Mouse (Mus musculus) liver, embryonic 13.5 days (tissue): Measurements from ENCODE around the gene Utp14a. TPM values are rescaled to one million over a fixed set of nuclear protein-coding genes. Genes with fewer than 3 reads are reported as not detected.

ENCODE experiments used
- ATAC-seq: fragments of 200-750 bp; cut with Nextera tagmentation; 2 replicates; pipeline ENCODE4 v1.8.0; 2017; ENCODE audit warnings: low read depth, mild to moderate bottlenecking, moderate number of reproducible peaks, moderate library complexity
- DNase-seq: peaks from one replicate; pipeline ENCODE4 v3.0.0; 2022
- H3K27ac ChIP-seq: fragments of 300-500 bp; sonication (generic); 2 replicates; pipeline ENCODE4 v1.5.1; 2015; ENCODE audit warnings: moderate library complexity, mild to moderate bottlenecking, inconsistent platforms
- H3K27me3 ChIP-seq: fragments of 300-500 bp; sonication (generic); 2 replicates; pipeline ENCODE4 v1.6.1; 2015; ENCODE audit warnings: mild to moderate bottlenecking, inconsistent platforms
- H3K36me3 ChIP-seq: fragments of 300-500 bp; sonication (generic); 2 replicates; pipeline ENCODE4 v1.6.1; 2015; ENCODE audit warnings: mild to moderate bottlenecking, inconsistent platforms
- H3K4me1 ChIP-seq: fragments of 300-500 bp; sonication (generic); replicated peaks from 2 replicates; pipeline ENCODE4 v1.6.1; 2015; ENCODE audit warnings: inconsistent platforms
- H3K4me2 ChIP-seq: fragments of 300-500 bp; sonication (generic); 2 replicates; pipeline ENCODE4 v1.6.1; 2015; ENCODE audit warnings: inconsistent platforms, mild to moderate bottlenecking, moderate library complexity
- H3K4me3 ChIP-seq: fragments of 300-500 bp; sonication (generic); replicated peaks from 2 replicates; pipeline ENCODE4 v1.5.1; 2015; ENCODE audit warnings: mild to moderate bottlenecking, inconsistent platforms
- H3K9ac ChIP-seq: fragments of 300-500 bp; sonication (generic); 2 replicates; pipeline ENCODE4 v1.6.1; 2015; ENCODE audit warnings: mild to moderate bottlenecking, inconsistent platforms
- H3K9me3 ChIP-seq: fragments of 300-500 bp; sonication (generic); replicated peaks from 2 replicates; pipeline ENCODE4 v1.6.1; 2016; ENCODE audit warnings: inconsistent platforms
- WGBS: fragments of 180-500 bp; shearing (Covaris S2); methylation state at CpG from one replicate; pipeline ENCODE4 v1.1.7; 2015; ENCODE audit not compliant: insufficient replicate concordance; 5-methylcytosine and 5-hydroxymethylcytosine counted together
- polyA plus RNA-seq: library from polyadenylated mRNA; unstranded; fragments of >200 nt; fragmentation: Nextera tagmentation; extraction: Ambion mirVana; gene quantifications from 2 replicates; pipeline ENCODE4 v1.2.1, GENCODE M21; 2015

The Utp14a gene
- polyA plus RNA-seq, 1 experiment from 2014 or later, result 16.6 TPM

- no peak overlapping the region for H3K9ac ChIP-seq
- H3K9me3 ChIP-seq, result no peaks in the 10 kb centered on the region
- no peak overlapping the region for H3K4me3 ChIP-seq
- DNase-seq, result no peak
- no peak overlapping the region for H3K4me2 ChIP-seq
- ATAC-seq, result no peak
- no peak overlapping the region for H3K27ac ChIP-seq
- H3K4me1 ChIP-seq, result no peaks in the 10 kb centered on the region
- H3K36me3 ChIP-seq, result peaks cover 50% of the 10 kb centered on the region
- WGBS, result 72% methylated on average over 10 of the region's 10 CpGs
- H3K27me3 ChIP-seq, result no peaks in the 10 kb centered on the region
Observed at GRCm38 (mm10) chrX:48274634-48275033, 18.0 kb downstream of the Utp14a start.

- Histone ChIP-seq H3K4me2 (no peak overlapping the region), H3K9ac (no peak overlapping the region), H3K4me1 (0 out of 2 replicates have a peak, but pooled peaks cover 2% of the 10 kb centered on the region), H3K4me3 (no peak overlapping the region), H3K27ac (no peak overlapping the region), H3K27me3 (no peaks in the 10 kb centered on the region), H3K9me3 (no peaks in the 10 kb centered on the region), H3K36me3 (peaks cover 55% of the 10 kb centered on the region)
- DNase-seq (peak; percentile 40), ATAC-seq (no peak)
- 39% methylated on average over 3 of the region's 3 CpGs for WGBS
Observed at GRCm38 (mm10) chrX:48278103-48278502, 21.4 kb downstream of the Utp14a start.

GRCm38 (mm10) chrX:48284386-48285005, 27.8 kb downstream of the Utp14a start:
- H3K9me3 ChIP-seq, result no peaks in the 10 kb centered on the region
- peaks cover 44% of the 10 kb centered on the region for H3K4me1 ChIP-seq
- peak; percentile 79 for ATAC-seq
- H3K4me2 ChIP-seq, result peak overlapping the region; percentile 79
- peak overlapping the region; percentile 77 for H3K9ac ChIP-seq
- H3K4me3 ChIP-seq, result peak overlapping the region; percentile 63
- 0 out of 2 replicates have a peak, but pooled peaks cover 4% of the 10 kb centered on the region for H3K27me3 ChIP-seq
- H3K27ac ChIP-seq, result peak overlapping the region; percentile 96
- WGBS, result 10% methylated on average over 25 of the region's 37 CpGs
- peak; percentile 83 for DNase-seq
- H3K36me3 ChIP-seq, result peaks cover 16% of the 10 kb centered on the region; the same call in 1 of the 2 replicates

GRCm38 (mm10) chrX:48285006-48285650, 28.5 kb downstream of the Utp14a start:
- Histone ChIP-seq H3K4me2 (peak overlapping the region; percentile 79), H3K27ac (peak overlapping the region; percentile 96), H3K36me3 (peaks cover 11% of the 10 kb centered on the region; the same call in 1 of the 2 replicates), H3K9me3 (no peaks in the 10 kb centered on the region), H3K9ac (peak overlapping the region; percentile 77), H3K27me3 (0 out of 2 replicates have a peak, but pooled peaks cover 4% of the 10 kb centered on the region), H3K4me1 (peaks cover 44% of the 10 kb centered on the region), H3K4me3 (peak overlapping the region; percentile 63)
- WGBS, result 13% methylated on average over 24 of the region's 42 CpGs
- peak; percentile 71 for ATAC-seq
- peak; percentile 67 for DNase-seq

- Histone ChIP-seq H3K4me2 (peak overlapping the region; percentile 79), H3K4me1 (peaks cover 44% of the 10 kb centered on the region), H3K27me3 (0 out of 2 replicates have a peak, but pooled peaks cover 4% of the 10 kb centered on the region), H3K4me3 (peak overlapping the region; percentile 63), H3K9me3 (no peaks in the 10 kb centered on the region), H3K27ac (peak overlapping the region; percentile 95), H3K36me3 (peaks cover 7% of the 10 kb centered on the region; the same call in 1 of the 2 replicates), H3K9ac (peak overlapping the region; percentile 82)
- ATAC-seq, result peak; percentile 74
- peak; percentile 73 for DNase-seq
- 10% methylated on average over 29 of the region's 34 CpGs for WGBS
Observed at GRCm38 (mm10) chrX:48285651-48286021, 29.0 kb downstream of the Utp14a start.

- H3K4me2 ChIP-seq, result peak overlapping the region; percentile 79
- H3K27me3 ChIP-seq, result 0 out of 2 replicates have a peak, but pooled peaks cover 4% of the 10 kb centered on the region
- H3K36me3 ChIP-seq, result peaks cover 6% of the 10 kb centered on the region; the same call in 1 of the 2 replicates
- peak overlapping the region; percentile 63 for H3K4me3 ChIP-seq
- H3K9me3 ChIP-seq, result no peaks in the 10 kb centered on the region
- peak overlapping the region; percentile 95 for H3K27ac ChIP-seq
- DNase-seq (no peak), ATAC-seq (no peak)
- H3K4me1 ChIP-seq, result peaks cover 48% of the 10 kb centered on the region
- H3K9ac ChIP-seq, result peak overlapping the region; percentile 82
- WGBS, result 50% methylated on average over 6 of the region's 6 CpGs
Observed at GRCm38 (mm10) chrX:48286488-48286887, 29.8 kb downstream of the Utp14a start.

- Histone ChIP-seq H3K4me3 (no peak overlapping the region), H3K27me3 (0 out of 2 replicates have a peak, but pooled peaks cover 4% of the 10 kb centered on the region), H3K4me1 (peaks cover 50% of the 10 kb centered on the region), H3K27ac (peak overlapping the region; percentile 95), H3K9ac (peak overlapping the region; percentile 49; the same call in 1 of the 2 replicates), H3K4me2 (peak overlapping the region; percentile 26), H3K9me3 (no peaks in the 10 kb centered on the region), H3K36me3 (no peaks in the 10 kb centered on the region)
- WGBS, result 33% methylated on average over 4 of the region's 4 CpGs
- DNase-seq, result peak; percentile 59
- peak; percentile 26; the same call in 1 of the 2 replicates for ATAC-seq
Observed at GRCm38 (mm10) chrX:48288008-48288407, 31.3 kb downstream of the Utp14a start.

- no peak for ATAC-seq
- Histone ChIP-seq H3K9ac (no peak overlapping the region), H3K4me2 (no peak overlapping the region), H3K4me1 (peaks cover 34% of the 10 kb centered on the region), H3K27ac (no peak overlapping the region), H3K27me3 (0 out of 2 replicates have a peak, but pooled peaks cover 4% of the 10 kb centered on the region), H3K36me3 (no peaks in the 10 kb centered on the region), H3K9me3 (no peaks in the 10 kb centered on the region), H3K4me3 (no peak overlapping the region)
- 41% methylated on average over 3 of the region's 3 CpGs for WGBS
- DNase-seq, result no peak
Observed at GRCm38 (mm10) chrX:48291413-48291812, 34.8 kb downstream of the Utp14a start.

- Histone ChIP-seq H3K4me2 (no peak overlapping the region), H3K4me3 (no peak overlapping the region), H3K36me3 (no peaks in the 10 kb centered on the region), H3K4me1 (peaks cover 10% of the 10 kb centered on the region), H3K27ac (no peak overlapping the region), H3K9me3 (no peaks in the 10 kb centered on the region), H3K9ac (no peak overlapping the region), H3K27me3 (no peaks in the 10 kb centered on the region)
- whole genome bisulfite sequencing, result 73% methylated on average over 4 of the region's 4 CpGs
- ATAC-seq (no peak), DNase-seq (no peak)
Observed at GRCm38 (mm10) chrX:48305356-48305755, 48.7 kb downstream of the Utp14a start.

- Histone ChIP-seq H3K9me3 (no peaks in the 10 kb centered on the region), H3K27ac (peak overlapping the region; percentile 75), H3K27me3 (no peaks in the 10 kb centered on the region), H3K36me3 (no peaks in the 10 kb centered on the region), H3K4me3 (peak overlapping the region; percentile 48), H3K4me1 (peaks cover 58% of the 10 kb centered on the region), H3K9ac (peak overlapping the region; percentile 69), H3K4me2 (peak overlapping the region; percentile 73)
- 16% methylated on average over 25 of the region's 26 CpGs for WGBS
- ATAC-seq (peak; percentile 53), DNase-seq (peak; percentile 9)
Observed at GRCm38 (mm10) chrX:48310706-48311517, 54.2 kb downstream of the Utp14a start.

- Histone ChIP-seq H3K36me3 (no peaks in the 10 kb centered on the region), H3K4me1 (peaks cover 66% of the 10 kb centered on the region), H3K27me3 (no peaks in the 10 kb centered on the region), H3K9ac (peak overlapping the region; percentile 69; the same call in 1 of the 2 replicates), H3K4me2 (peak overlapping the region; percentile 73), H3K27ac (peak overlapping the region; percentile 75), H3K9me3 (no peaks in the 10 kb centered on the region), H3K4me3 (peak overlapping the region; percentile 48; the same call in 1 of the 2 replicates)
- ATAC-seq, result peak; percentile 61
- DNase-seq, result no peak
- 58% methylated on average over 5 of the region's 5 CpGs for WGBS
Observed at GRCm38 (mm10) chrX:48311727-48312126, 55.1 kb downstream of the Utp14a start.
